Mouse (Mus musculus) neural tube, embryonic 13.5 days (tissue): ENCODE data around the gene Olfr401. TPM values are rescaled to one million over a fixed set of nuclear protein-coding genes. Genes with fewer than 3 reads are reported as not detected.
"Not testable (repeated sequence)": the region's sequence is repeated elsewhere in the genome, so short reads cannot be mapped to it uniquely, and the experiment has no call there.

ENCODE experiments used
- ATAC-seq: fragments of 200-750 bp; cut with Nextera tagmentation; 2 replicates; pipeline ENCODE4 v1.8.0; 2017; ENCODE audit warnings: low read depth, mild to moderate bottlenecking, moderate TSS enrichment, moderate library complexity
- H3K27ac ChIP-seq: fragments of 300-500 bp; sonication (generic); replicated peaks from 2 replicates; pipeline ENCODE4 v1.5.1; 2015; ENCODE audit warnings: moderate library complexity, mild to moderate bottlenecking, inconsistent platforms
- H3K27me3 ChIP-seq: fragments of 300-500 bp; sonication (generic); 2 replicates; pipeline ENCODE4 v1.6.1; 2015; ENCODE audit warnings: mild to moderate bottlenecking, inconsistent platforms
- H3K36me3 ChIP-seq: fragments of 300-500 bp; sonication (generic); 2 replicates; pipeline ENCODE4 v1.6.1; 2015; ENCODE audit warnings: mild to moderate bottlenecking, inconsistent platforms
- H3K4me1 ChIP-seq: fragments of 300-500 bp; sonication (generic); replicated peaks from 2 replicates; pipeline ENCODE4 v1.6.1; 2015; ENCODE audit warnings: inconsistent platforms
- H3K4me2 ChIP-seq: fragments of 300-500 bp; sonication (generic); 2 replicates; pipeline ENCODE4 v1.6.1; 2015; ENCODE audit warnings: inconsistent platforms, mild to moderate bottlenecking, moderate library complexity
- H3K4me3 ChIP-seq: fragments of 300-500 bp; sonication (generic); 2 replicates; pipeline ENCODE4 v1.5.1; 2015; ENCODE audit warnings: mild to moderate bottlenecking, inconsistent platforms
- H3K9ac ChIP-seq: fragments of 300-500 bp; sonication (generic); 2 replicates; pipeline ENCODE4 v1.6.1; 2015; ENCODE audit warnings: moderate library complexity, mild to moderate bottlenecking, inconsistent platforms
- H3K9me3 ChIP-seq: fragments of 300-500 bp; sonication (generic); 2 replicates; pipeline ENCODE4 v1.6.1; 2016; ENCODE audit warnings: inconsistent platforms
- WGBS: fragments of 180-500 bp; shearing (Covaris S2); methylation state at CpG from one replicate; pipeline ENCODE4 v1.1.7; 2015; 5-methylcytosine and 5-hydroxymethylcytosine counted together
- polyA plus RNA-seq: library from polyadenylated mRNA; unstranded; fragments of >200 nt; fragmentation: Nextera tagmentation; extraction: Ambion mirVana; gene quantifications from 2 replicates; pipeline ENCODE4 v1.2.1, GENCODE M21; 2015

Gene Olfr401
- polyA plus RNA-seq = not detected in 2 replicates

GRCm38 (mm10) chr11:74113412-74113811, at the start of gene Olfr401:
Olfr401 (plus strand) TSS chr11:74113712.
- H3K36me3 ChIP-seq = no peaks in the 10 kb centered on the region

GRCm38 (mm10) chr11:74069655-74070054, 43.9 kb upstream of the Olfr401 start, which contains the start of gene Zfp616:
Zfp616 (plus strand) TSS chr11:74069955.
- Histone ChIP-seq H3K4me2 (no peak within 1 kb of the TSS), H3K9ac (no peak within 1 kb of the TSS), H3K4me3 (no peak within 1 kb of the TSS), H3K27me3 (no peaks in the 10 kb centered on the region), H3K36me3 (no peaks in the 10 kb centered on the region), H3K4me1 (no peaks in the 10 kb centered on the region), H3K27ac (no peak within 1 kb of the TSS), H3K9me3 (peaks cover 29% of the 10 kb centered on the region; the same call in 1 of the 2 replicates)
- no peak for ATAC-seq
- 89% methylated on average over 1 of the region's 1 CpGs for WGBS

More at GRCm38 (mm10) chr11:74113412-74113811, at the start of gene Olfr401:
- Histone ChIP-seq H3K4me1 (no peaks in the 10 kb centered on the region), H3K27me3 (no peaks in the 10 kb centered on the region), H3K9me3 (peaks cover 33% of the 10 kb centered on the region), H3K27ac (no peak within 1 kb of the TSS), H3K4me3 (no peak within 1 kb of the TSS), H3K9ac (no peak within 1 kb of the TSS), H3K4me2 (no peak within 1 kb of the TSS)
- no peak for ATAC-seq

GRCm38 (mm10) chr11:74100724-74101123, 12.8 kb upstream of the Olfr401 start:
- no peaks in the 10 kb centered on the region for H3K27me3 ChIP-seq

GRCm38 (mm10) chr11:74101507-74101906, 12.0 kb upstream of the Olfr401 start:
- Histone ChIP-seq H3K4me2 (no peak overlapping the region), H3K9me3 (peaks cover 12% of the 10 kb centered on the region; the same call in 1 of the 2 replicates), H3K36me3 (no peaks in the 10 kb centered on the region), H3K4me3 (no peak overlapping the region), H3K27ac (no peak overlapping the region), H3K9ac (no peak overlapping the region), H3K4me1 (no peaks in the 10 kb centered on the region), H3K27me3 (no peaks in the 10 kb centered on the region)
- WGBS = 54% methylated on average over 2 of the region's 2 CpGs
- no peak for ATAC-seq

More at GRCm38 (mm10) chr11:74100724-74101123, 12.8 kb upstream of the Olfr401 start:
- H3K9ac ChIP-seq = no peak overlapping the region
- no peak overlapping the region for H3K4me2 ChIP-seq
- H3K4me3 ChIP-seq = no peak overlapping the region
- no peak overlapping the region for H3K27ac ChIP-seq
- no peaks in the 10 kb centered on the region for H3K4me1 ChIP-seq
- no peak for ATAC-seq
- H3K9me3 ChIP-seq = peaks cover 12% of the 10 kb centered on the region; the same call in 1 of the 2 replicates
- 69% methylated on average over 2 of the region's 2 CpGs for WGBS
- no peaks in the 10 kb centered on the region for H3K36me3 ChIP-seq

- H3K9me3 ChIP-seq = peaks cover 18% of the 10 kb centered on the region
- 36% methylated on average over 5 of the region's 5 CpGs for WGBS
- no peak for ATAC-seq
- H3K4me1 ChIP-seq = no peaks in the 10 kb centered on the region
- H3K9ac ChIP-seq = no peak overlapping the region
- no peak overlapping the region for H3K4me3 ChIP-seq
- H3K27me3 ChIP-seq = no peaks in the 10 kb centered on the region
- no peaks in the 10 kb centered on the region for H3K36me3 ChIP-seq
- H3K4me2 ChIP-seq = no peak overlapping the region
- no peak overlapping the region for H3K27ac ChIP-seq
Observed at GRCm38 (mm10) chr11:74105066-74105465, 8.4 kb upstream of the Olfr401 start.

GRCm38 (mm10) chr11:74140001-74140400, 26.5 kb downstream of the Olfr401 start:
- H3K27ac ChIP-seq, H3K36me3 ChIP-seq, H3K4me3 ChIP-seq, H3K9ac ChIP-seq, ATAC-seq, H3K4me2 ChIP-seq, H3K27me3 ChIP-seq, H3K4me1 ChIP-seq: not testable (repeated sequence)
- WGBS = 26% methylated on average over 1 of the region's 1 CpGs
- peaks cover 57% of the 10 kb centered on the region for H3K9me3 ChIP-seq

- Histone ChIP-seq H3K4me2 (no peak overlapping the region), H3K36me3 (no peaks in the 10 kb centered on the region), H3K27me3 (no peaks in the 10 kb centered on the region), H3K4me3 (no peak overlapping the region), H3K9me3 (peaks cover 65% of the 10 kb centered on the region), H3K4me1 (no peaks in the 10 kb centered on the region), H3K27ac (no peak overlapping the region), H3K9ac (no peak overlapping the region)
- no peak for ATAC-seq
Observed at GRCm38 (mm10) chr11:74145866-74146265, 32.4 kb downstream of the Olfr401 start.

GRCm38 (mm10) chr11:74153229-74153628, 39.7 kb downstream of the Olfr401 start, which contains the start of gene Olfr402:
Olfr402 (plus strand) TSS chr11:74153529.
- H3K27me3 ChIP-seq = no peaks in the 10 kb centered on the region
- H3K9ac ChIP-seq = no peak within 1 kb of the TSS
- ATAC-seq = no peak
- no peaks in the 10 kb centered on the region for H3K36me3 ChIP-seq
- no peaks in the 10 kb centered on the region for H3K4me1 ChIP-seq
- WGBS = 74% methylated on average over 3 of the region's 3 CpGs
- H3K4me2 ChIP-seq = no peak within 1 kb of the TSS
- H3K27ac ChIP-seq = no peak within 1 kb of the TSS
- H3K9me3 ChIP-seq = peaks cover 34% of the 10 kb centered on the region
- no peak within 1 kb of the TSS for H3K4me3 ChIP-seq

GRCm38 (mm10) chr11:74168771-74169170, 55.3 kb downstream of the Olfr401 start:
- Histone ChIP-seq H3K9me3 (peaks cover 3% of the 10 kb centered on the region; the same call in 1 of the 2 replicates), H3K4me1 (no peaks in the 10 kb centered on the region), H3K4me3 (no peak overlapping the region), H3K27me3 (no peaks in the 10 kb centered on the region), H3K4me2 (no peak overlapping the region), H3K9ac (no peak overlapping the region), H3K36me3 (no peaks in the 10 kb centered on the region), H3K27ac (no peak overlapping the region)
- ATAC-seq = no peak

Other genes with a start within 250 kb of the Olfr401 start
- gene Olfr394, start 222.9 kb upstream of the Olfr401 start, polyA plus RNA-seq = not detected in 2 replicates
- not detected in 2 replicates for gene Olfr395, start 204.4 kb upstream of the Olfr401 start, polyA plus RNA-seq
- gene Olfr23, start 177.0 kb upstream of the Olfr401 start, polyA plus RNA-seq = not detected in 2 replicates
- not detected in 2 replicates for gene Olfr397, start 152.9 kb upstream of the Olfr401 start, polyA plus RNA-seq
- not detected in 2 replicates for gene Olfr398, start 123.3 kb upstream of the Olfr401 start, polyA plus RNA-seq
- not detected in 2 replicates for gene Olfr139, start 57.2 kb upstream of the Olfr401 start, polyA plus RNA-seq
- gene Olfr399, start 57.1 kb upstream of the Olfr401 start, polyA plus RNA-seq = not detected in 2 replicates
- gene Zfp616, start 43.8 kb upstream of the Olfr401 start, polyA plus RNA-seq = not detected in 2 replicates
- gene Olfr402, start 39.8 kb downstream of the Olfr401 start, polyA plus RNA-seq = not detected in 2 replicates
- gene Olfr403, start 72.5 kb downstream of the Olfr401 start, polyA plus RNA-seq = not detected in 2 replicates
- not detected in 2 replicates for gene Olfr43, start 97.7 kb downstream of the Olfr401 start, polyA plus RNA-seq
- gene Olfr406, start 146.1 kb downstream of the Olfr401 start, polyA plus RNA-seq = not detected in 2 replicates
- not detected in 2 replicates for gene Olfr59, start 170.0 kb downstream of the Olfr401 start, polyA plus RNA-seq
- gene Olfr410, start 224.3 kb downstream of the Olfr401 start, polyA plus RNA-seq = not detected in 2 replicates
- gene Olfr411, start 238.9 kb downstream of the Olfr401 start, polyA plus RNA-seq = not detected in 2 replicates
- gene Olfr412, start 248.4 kb downstream of the Olfr401 start, polyA plus RNA-seq = not detected in 2 replicates